Mouse (Mus musculus) intestine, postnatal 0 days (tissue): ENCODE data around the gene Hspa4. TPM values are rescaled to one million over a fixed set of nuclear protein-coding genes. Genes with fewer than 3 reads are reported as not detected.

Source experiments
- ATAC-seq: fragments of 200-750 bp; cut with Nextera tagmentation; 2 replicates; pipeline ENCODE4 v1.8.0; 2017; ENCODE audit warnings: mild to moderate bottlenecking, moderate TSS enrichment, moderate library complexity
- H3K27ac ChIP-seq: fragments of 300-500 bp; sonication (generic); 2 replicates; pipeline ENCODE4 v1.5.1; 2014; ENCODE audit warnings: mild to moderate bottlenecking, low read depth, low read length, moderate library complexity
- H3K27me3 ChIP-seq: fragments of 300-500 bp; sonication (generic); replicated peaks from 2 replicates; pipeline ENCODE4 v1.6.1; 2014; ENCODE audit warnings: low read length, mixed read lengths; ENCODE audit not compliant: control insufficient read depth, insufficient read depth
- H3K36me3 ChIP-seq: fragments of 300-500 bp; sonication (generic); 2 replicates; pipeline ENCODE4 v1.6.1; 2014; ENCODE audit warnings: mild to moderate bottlenecking, moderate library complexity; ENCODE audit not compliant: control insufficient read depth, insufficient read depth
- H3K4me1 ChIP-seq: fragments of 300-500 bp; sonication (generic); replicated peaks from 2 replicates; pipeline ENCODE4 v1.6.1; 2014; ENCODE audit warnings: antibody characterized with exemption, low read length, mixed read lengths; ENCODE audit not compliant: control insufficient read depth, insufficient read depth
- H3K4me2 ChIP-seq: fragments of 300-500 bp; sonication (generic); replicated peaks from 2 replicates; pipeline ENCODE4 v1.6.1; 2014; ENCODE audit warnings: low read depth, mild to moderate bottlenecking, moderate library complexity
- H3K4me3 ChIP-seq: fragments of 300-500 bp; sonication (generic); 2 replicates; pipeline ENCODE4 v1.5.1; 2014; ENCODE audit warnings: low read depth, low read length
- H3K9ac ChIP-seq: fragments of 300-500 bp; sonication (generic); 2 replicates; pipeline ENCODE4 v1.6.1; 2014; ENCODE audit warnings: mild to moderate bottlenecking, low read depth, low read length
- H3K9me3 ChIP-seq: fragments of 300-500 bp; sonication (generic); 2 replicates; pipeline ENCODE4 v1.6.1; 2016; ENCODE audit warnings: mixed run types; ENCODE audit not compliant: control insufficient read depth
- CTCF ChIP-seq: sonication (generic); IDR thresholded peaks from 2 replicates; pipeline ENCODE4 v1.5.1; 2016; ENCODE audit warnings: low read depth, mild to moderate bottlenecking, control low read depth, antibody characterized with exemption, moderate library complexity
- WGBS: fragments of 180-500 bp; shearing (Covaris S2); extraction: QIAGEN DNeasy Blood & Tissue Kit; methylation state at CpG from one replicate; pipeline ENCODE4 v1.1.7; 2014; 5-methylcytosine and 5-hydroxymethylcytosine counted together
- polyA plus RNA-seq: library from polyadenylated mRNA; unstranded; fragments of >200 nt; fragmentation: Nextera tagmentation; extraction: Ambion mirVana; gene quantifications from 2 replicates; pipeline ENCODE4 v1.2.1, GENCODE M21; 2015

Hspa4 gene
- polyA plus RNA-seq, 1 experiment from 2014 or later, result 65.8 TPM

GRCm38 (mm10) chr11:53285885-53286284 lies 14.4 kb downstream of the Hspa4 start:
- no peak for ATAC-seq
- peaks cover 92% of the 10 kb centered on the region for H3K36me3 ChIP-seq
- 78% methylated on average over 6 of the region's 6 CpGs for WGBS

GRCm38 (mm10) chr11:53278411-53278810 lies 21.8 kb downstream of the Hspa4 start:
- Histone ChIP-seq H3K36me3 (peaks cover 73% of the 10 kb centered on the region), H3K4me1 (no peaks in the 10 kb centered on the region), H3K9ac (no peak overlapping the region), H3K4me2 (no peak overlapping the region), H3K9me3 (no peaks in the 10 kb centered on the region), H3K27ac (no peak overlapping the region), H3K4me3 (no peak overlapping the region), H3K27me3 (no peaks in the 10 kb centered on the region)
- no peak for TF ChIP-seq CTCF
- WGBS, result 88% methylated on average over 4 of the region's 4 CpGs
- ATAC-seq, result no peak

More at GRCm38 (mm10) chr11:53285885-53286284, 14.4 kb downstream of the Hspa4 start:
- Histone ChIP-seq H3K9me3 (no peaks in the 10 kb centered on the region), H3K4me3 (no peak overlapping the region), H3K27me3 (no peaks in the 10 kb centered on the region), H3K4me2 (no peak overlapping the region), H3K27ac (no peak overlapping the region), H3K4me1 (no peaks in the 10 kb centered on the region), H3K9ac (no peak overlapping the region)
- no peak for TF ChIP-seq CTCF

- H3K27me3 ChIP-seq, result no peaks in the 10 kb centered on the region
- H3K27ac ChIP-seq, result no peak overlapping the region
- ATAC-seq, result no peak
- no peak overlapping the region for H3K4me2 ChIP-seq
- H3K9me3 ChIP-seq, result no peaks in the 10 kb centered on the region
- no peak overlapping the region for H3K4me3 ChIP-seq
- peaks cover 72% of the 10 kb centered on the region for H3K36me3 ChIP-seq
- H3K9ac ChIP-seq, result no peak overlapping the region
- no peaks in the 10 kb centered on the region for H3K4me1 ChIP-seq
- TF ChIP-seq CTCF, result no peak
- 96% methylated on average over 3 of the region's 3 CpGs for WGBS
These were observed 24.9 kb downstream of the Hspa4 start for GRCm38 (mm10) chr11:53275358-53275757.

- Histone ChIP-seq H3K27me3 (no peaks in the 10 kb centered on the region), H3K36me3 (peaks cover 85% of the 10 kb centered on the region), H3K27ac (no peak overlapping the region), H3K9me3 (no peaks in the 10 kb centered on the region), H3K4me3 (no peak overlapping the region), H3K4me1 (no peaks in the 10 kb centered on the region), H3K9ac (no peak overlapping the region), H3K4me2 (no peak overlapping the region)
- ATAC-seq, result no peak
- 89% methylated on average over 5 of the region's 5 CpGs for WGBS
- TF ChIP-seq CTCF, result no peak
These were observed 26.9 kb downstream of the Hspa4 start for GRCm38 (mm10) chr11:53273313-53273712.

- no peaks in the 10 kb centered on the region for H3K4me1 ChIP-seq
- no peak overlapping the region for H3K4me2 ChIP-seq
- H3K9me3 ChIP-seq, result no peaks in the 10 kb centered on the region
- no peak overlapping the region for H3K9ac ChIP-seq
- H3K36me3 ChIP-seq, result peaks cover 94% of the 10 kb centered on the region
- no peak overlapping the region for H3K4me3 ChIP-seq
- no peak overlapping the region; the same call in 1 of the 2 replicates for H3K27ac ChIP-seq
- H3K27me3 ChIP-seq, result no peaks in the 10 kb centered on the region
- no peak for TF ChIP-seq CTCF
- no peak for ATAC-seq
- WGBS, result 80% methylated on average over 6 of the region's 6 CpGs
These were observed 30.7 kb downstream of the Hspa4 start for GRCm38 (mm10) chr11:53269596-53269995.

GRCm38 (mm10) chr11:53260556-53260955 lies 39.7 kb downstream of the Hspa4 start:
- Histone ChIP-seq H3K4me2 (no peak overlapping the region), H3K27me3 (no peaks in the 10 kb centered on the region), H3K4me1 (no peaks in the 10 kb centered on the region), H3K9me3 (no peaks in the 10 kb centered on the region), H3K36me3 (peaks cover 52% of the 10 kb centered on the region), H3K9ac (no peak overlapping the region), H3K27ac (no peak overlapping the region), H3K4me3 (no peak overlapping the region)
- TF ChIP-seq CTCF, result no peak
- no peak for ATAC-seq
- WGBS, result 79% methylated on average over 5 of the region's 5 CpGs

- no peak for ATAC-seq
- Histone ChIP-seq H3K27me3 (no peaks in the 10 kb centered on the region), H3K27ac (no peak overlapping the region), H3K4me1 (no peaks in the 10 kb centered on the region), H3K9me3 (no peaks in the 10 kb centered on the region), H3K36me3 (peaks cover 47% of the 10 kb centered on the region), H3K9ac (no peak overlapping the region), H3K4me2 (no peak overlapping the region), H3K4me3 (no peak overlapping the region)
- TF ChIP-seq CTCF, result no peak
- 38% methylated on average over 1 of the region's 1 CpGs for WGBS
These were observed 40.2 kb downstream of the Hspa4 start for GRCm38 (mm10) chr11:53260056-53260455.
